Mouse (Mus musculus) ovary, postnatal 10 days (tissue): ENCODE data around the gene Olfr710.
"Not testable (repeated sequence)": the region's sequence is repeated elsewhere in the genome, so short reads cannot be mapped to it uniquely, and the experiment has no call there.

Experiments
- DNase-seq: peaks from one replicate; pipeline ENCODE4 v3.0.0; 2022; ENCODE audit warnings: low spot score

Gene Olfr710

GRCm38 (mm10) chr7:106948212-106948611, at the start of gene Olfr710:
Gene Olfr710, minus strand, starts transcription at chr7:106948312.
- DNase-seq: no peak

GRCm38 (mm10) chr7:106985236-106985635, 37.1 kb upstream of the Olfr710 start:
- DNase-seq: no peak

GRCm38 (mm10) chr7:106975353-106975752, 27.2 kb upstream of the Olfr710 start, which contains the start of gene Olfr711:
Gene Olfr711, minus strand, starts transcription at chr7:106975453.
- DNase-seq: no peak

GRCm38 (mm10) chr7:106967503-106967902, 19.4 kb upstream of the Olfr710 start:
- DNase-seq: not testable (repeated sequence)

- DNase-seq: no peak
These were observed 15.7 kb upstream of the Olfr710 start, which contains the start of gene Olfr6 for GRCm38 (mm10) chr7:106963837-106964236. Gene Olfr6, minus strand, starts transcription at chr7:106963937.

- DNase-seq: no peak
These were observed 16.0 kb downstream of the Olfr710 start, which contains the start of gene Olfr709-ps1 for GRCm38 (mm10) chr7:106932119-106932518. Gene Olfr709-ps1, minus strand, starts transcription at chr7:106932219.

- DNase-seq: not testable (repeated sequence)
These were observed 27.2 kb downstream of the Olfr710 start for GRCm38 (mm10) chr7:106920961-106921360.

- no peak for DNase-seq
These were observed 40.4 kb downstream of the Olfr710 start, which contains the start of gene Olfr1532-ps1 for GRCm38 (mm10) chr7:106907676-106908075. Gene Olfr1532-ps1, plus strand, starts transcription at chr7:106908001.

GRCm38 (mm10) chr7:106901141-106901540, 47.0 kb downstream of the Olfr710 start, which contains the start of gene Olfr707:
Gene Olfr707, minus strand, starts transcription at chr7:106901241.
- DNase-seq: not testable (repeated sequence)
